ENCODE assay signal across 27 mouse cellular contexts in the genomic region with DNA sequence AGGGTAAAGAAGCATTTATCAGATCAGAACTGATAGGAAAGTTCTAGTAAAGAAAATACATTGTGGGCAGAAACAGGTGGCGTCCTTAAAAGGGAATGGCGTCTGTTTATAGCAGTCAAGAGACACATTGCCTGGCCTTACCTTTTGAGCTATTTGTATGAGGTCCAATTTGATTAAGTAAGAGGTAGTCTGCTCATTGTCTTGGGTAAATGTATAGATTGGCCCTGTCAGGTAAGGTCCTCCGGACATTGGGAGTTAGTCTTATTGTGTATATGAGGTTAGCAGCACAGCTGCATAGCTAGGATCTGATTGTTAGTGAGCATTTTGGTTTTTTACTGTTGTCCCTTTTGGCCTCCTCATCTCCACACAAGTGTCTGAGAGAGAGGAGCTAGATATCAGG.
"Had no signal": no experiment of that assay in that cellular context is flagged by ENCODE, and none has a peak within 500 bp of the region (broad histone marks: within the 10 kb centered on the region; RNA-seq: fewer than 3 reads in every experiment).

No protein-coding gene starts in this region.

- H3K9me3 ChIP-seq: heart, embryonic 13.5 days; heart, embryonic 15.5 days; hindbrain, embryonic 10.5 days; hindbrain, embryonic 12.5 days; intestine, embryonic 15.5 days; kidney, embryonic 15.5 days; limb, embryonic 13.5 days; limb, embryonic 15.5 days; liver, embryonic 12.5 days had no signal

- H3K27me3 ChIP-seq: heart, embryonic 13.5 days; heart, embryonic 15.5 days; hindbrain, embryonic 12.5 days; intestine, embryonic 15.5 days; kidney, embryonic 15.5 days; limb, embryonic 13.5 days; limb, embryonic 15.5 days; liver, embryonic 12.5 days had no signal

- ATAC-seq: hindbrain, embryonic 16.5 days; inflammation-experienced regulatory T-cells, adult 6 months; intestine, embryonic 15.5 days; intestine, postnatal 0 days; liver, embryonic 12.5 days had no signal

- H3K27ac ChIP-seq: heart, adult 2 months; heart, embryonic 13.5 days; heart, embryonic 15.5 days; hindbrain, embryonic 10.5 days; hindbrain, embryonic 12.5 days; hindbrain, embryonic 14.5 days; intestine, embryonic 15.5 days; kidney, embryonic 15.5 days; kidney, postnatal 0 days; limb, embryonic 13.5 days; limb, embryonic 15.5 days; liver, embryonic 12.5 days; liver, embryonic 14.5 days had no signal

- DNase-seq: gastrocnemius, postnatal 14 days; gastrocnemius, postnatal 36 days; heart, adult 11 months; heart, adult 2 months; heart, postnatal 4 days; kidney, adult 18-20 months; kidney, adult 9 months; kidney, postnatal 14 days; kidney, postnatal 36 days; layer of hippocampus, postnatal 36 days; left cerebral cortex, postnatal 4 days had no signal

- H3K4me2 ChIP-seq: heart, embryonic 11.5 days; heart, embryonic 13.5 days; heart, embryonic 15.5 days; hindbrain, embryonic 12.5 days; hindbrain, embryonic 14.5 days; intestine, embryonic 15.5 days; kidney, embryonic 15.5 days; limb, embryonic 13.5 days; limb, embryonic 15.5 days; liver, embryonic 12.5 days had no signal

- H3K4me3 ChIP-seq: heart, adult 2 months; heart, embryonic 13.5 days; heart, embryonic 15.5 days; hindbrain, embryonic 10.5 days; hindbrain, embryonic 12.5 days; intestine, embryonic 15.5 days; kidney, embryonic 15.5 days; limb, embryonic 13.5 days; limb, embryonic 15.5 days; liver, embryonic 12.5 days had no signal

- H3K9ac ChIP-seq: heart, embryonic 13.5 days; heart, embryonic 15.5 days; hindbrain, embryonic 12.5 days; hindbrain, embryonic 14.5 days; intestine, embryonic 15.5 days; kidney, embryonic 15.5 days; limb, embryonic 13.5 days; limb, embryonic 15.5 days; liver, embryonic 12.5 days; liver, embryonic 14.5 days had no signal

- H3K36me3 ChIP-seq: intestine, embryonic 15.5 days had no signal
